Mouse (Mus musculus) ES-Bruce4 (cell line): Measurements from ENCODE around the gene Pi16.

Experiments
- CTCF ChIP-seq: IDR thresholded peaks from one replicate; pipeline ENCODE4 v1.8.1; 2011; ENCODE audit warnings: low read depth, low read length
- EP300 ChIP-seq: IDR thresholded peaks from 2 replicates; pipeline ENCODE4 v1.6.1; 2011; ENCODE audit warnings: low read depth, low read length; ENCODE audit not compliant: insufficient read depth
- POLR2A ChIP-seq: IDR thresholded peaks from one replicate; pipeline ENCODE4 v1.8.1; 2011; ENCODE audit warnings: low read length; ENCODE audit not compliant: insufficient read depth

- no peak for TF ChIP-seq CTCF
- TF ChIP-seq POLR2A: no peak
- no peak for TF ChIP-seq EP300
These were observed 29.1 kb downstream of the Pi16 start for GRCm38 (mm10) chr17:29346496-29347125.
